Mouse (Mus musculus): ENCODE data around the gene Stt3b. TPM values are rescaled to one million over a fixed set of nuclear protein-coding genes. Genes with fewer than 3 reads are reported as not detected.
A peak's percentile ranks its signal among the peaks of the same experiment; 100 is the strongest.
"Not testable (repeated sequence)": the region's sequence is repeated elsewhere in the genome, so short reads cannot be mapped to it uniquely, and the experiment has no call there.

Stt3b gene
- polyA plus RNA-seq, 1 experiment from 2014 or later, result 106 TPM

DNA sequence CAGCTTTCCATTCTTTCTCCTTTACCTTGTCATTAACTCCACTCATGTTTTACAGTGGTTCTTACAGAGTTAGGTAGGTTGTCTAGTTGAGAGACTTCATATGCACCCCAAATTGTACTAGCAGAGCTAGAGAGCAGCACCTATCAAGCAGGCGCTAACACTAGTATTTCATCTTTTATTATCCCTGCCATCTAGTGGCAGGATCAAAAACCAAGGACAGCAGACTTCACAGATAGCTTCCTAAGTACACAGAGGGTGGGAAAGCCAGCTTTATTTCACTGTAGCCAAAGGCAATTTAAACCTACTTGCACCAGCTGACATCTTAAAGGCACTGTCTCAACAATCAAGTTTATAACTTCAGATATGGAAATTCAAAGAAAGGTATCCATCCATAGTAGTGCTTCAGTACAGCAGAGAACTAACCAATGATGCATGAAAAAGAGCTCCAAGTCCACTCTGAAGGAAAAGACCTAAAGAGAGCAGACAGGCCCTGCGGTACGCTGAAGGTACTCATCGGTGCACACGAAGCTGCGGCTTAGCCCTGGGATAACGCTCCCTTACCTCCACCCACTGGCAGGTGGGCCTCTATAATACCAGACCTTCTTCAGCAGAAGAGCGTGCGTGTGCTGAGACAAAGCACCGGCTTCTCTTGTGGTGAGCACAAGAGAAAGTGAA lies 16.2 kb downstream of the Stt3b start:
- WGBS (ENCODE audit: insufficient replicate concordance), result 79% methylated on average over 10 of the region's 10 CpGs
- H3K4me3 ChIP-seq, result no peak overlapping the region
- no peak overlapping the region for H3K27ac ChIP-seq
- no peaks in the 10 kb centered on the region for H3K27me3 ChIP-seq (replicated peaks)
- peaks cover 7% of the 10 kb centered on the region; the same call in 1 of the 2 replicates for H3K36me3 ChIP-seq
- no peak overlapping the region for H3K9ac ChIP-seq
- 0 out of 2 replicates have a peak, but pooled peaks have one; percentile 21 for ATAC-seq
- H3K4me1 ChIP-seq, result peaks cover 64% of the 10 kb centered on the region
- no peaks in the 10 kb centered on the region for H3K9me3 ChIP-seq (replicated peaks)
- H3K4me2 ChIP-seq, result no peak overlapping the region

DNA sequence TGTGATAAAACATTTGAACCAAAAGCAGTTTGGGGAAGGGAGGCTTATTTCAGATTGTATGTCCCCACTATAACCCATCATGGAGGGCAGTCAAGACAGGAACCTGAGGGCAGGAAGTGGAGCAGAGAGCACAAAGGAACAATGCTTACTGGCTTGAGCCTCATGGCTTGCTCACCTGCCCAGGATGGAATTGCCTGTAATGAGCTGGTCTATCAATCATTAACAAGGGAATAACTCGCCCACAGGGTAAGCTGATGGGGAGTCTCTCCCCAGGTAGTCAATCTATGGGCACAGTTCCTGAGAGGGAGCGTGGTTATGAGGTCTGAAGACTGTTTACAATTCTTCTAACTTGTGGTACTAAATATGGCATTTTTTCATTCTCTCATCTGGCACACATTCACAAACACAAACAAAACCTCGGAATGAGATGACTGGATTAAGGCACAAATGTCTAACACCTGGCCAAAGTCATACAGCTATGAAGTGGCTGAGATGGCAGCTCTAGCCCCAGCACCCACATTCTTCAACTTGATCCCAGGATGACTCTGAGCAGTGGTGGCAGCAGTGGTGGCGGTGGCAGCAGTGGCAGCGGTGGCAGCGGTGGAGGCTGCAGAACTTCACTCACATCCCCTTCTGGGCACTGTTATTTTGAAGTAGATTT lies 22.3 kb downstream of the Stt3b start:
- 80% methylated on average over 6 of the region's 6 CpGs for WGBS (ENCODE audit: insufficient replicate concordance)
- Histone ChIP-seq H3K9ac (no peak overlapping the region), H3K4me2 (no peak overlapping the region), H3K4me1 (peaks cover 73% of the 10 kb centered on the region), H3K9me3 (replicated peaks) (no peaks in the 10 kb centered on the region), H3K27me3 (replicated peaks) (no peaks in the 10 kb centered on the region), H3K4me3 (no peak overlapping the region), H3K36me3 (peaks cover 4% of the 10 kb centered on the region; the same call in 1 of the 2 replicates), H3K27ac (no peak overlapping the region)
- peak; percentile 51; the same call in 1 of the 2 replicates for ATAC-seq

DNA sequence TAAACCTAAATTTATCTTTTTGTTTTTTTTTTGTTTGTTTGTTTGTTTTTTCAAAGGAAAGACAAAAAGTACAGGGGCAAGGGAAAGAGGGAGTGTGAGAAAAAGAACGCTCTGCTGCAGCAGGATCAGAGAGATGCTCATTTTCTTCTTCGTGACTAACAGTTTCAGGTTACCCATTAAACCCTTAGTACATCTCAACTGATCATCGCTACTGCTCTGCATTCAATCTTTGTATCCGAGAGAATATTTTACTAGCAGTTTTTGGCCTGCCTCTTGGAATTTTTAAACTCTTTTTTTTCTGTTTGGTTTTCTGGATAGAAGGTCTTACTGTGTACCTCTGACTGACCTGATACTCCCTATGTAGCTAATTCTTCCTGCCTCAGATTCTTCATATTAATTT lies 25.8 kb downstream of the Stt3b start:
- no peak overlapping the region for H3K27ac ChIP-seq
- peaks cover 21% of the 10 kb centered on the region for H3K36me3 ChIP-seq
- H3K4me1 ChIP-seq, result peaks cover 43% of the 10 kb centered on the region
- no peak overlapping the region for H3K4me3 ChIP-seq
- H3K9me3 ChIP-seq (replicated peaks), result no peaks in the 10 kb centered on the region
- ATAC-seq, result no peak
- no peak overlapping the region for H3K9ac ChIP-seq
- 79% methylated on average over 4 of the region's 4 CpGs for WGBS (ENCODE audit: insufficient replicate concordance)
- no peaks in the 10 kb centered on the region for H3K27me3 ChIP-seq (replicated peaks)
- no peak overlapping the region for H3K4me2 ChIP-seq

DNA sequence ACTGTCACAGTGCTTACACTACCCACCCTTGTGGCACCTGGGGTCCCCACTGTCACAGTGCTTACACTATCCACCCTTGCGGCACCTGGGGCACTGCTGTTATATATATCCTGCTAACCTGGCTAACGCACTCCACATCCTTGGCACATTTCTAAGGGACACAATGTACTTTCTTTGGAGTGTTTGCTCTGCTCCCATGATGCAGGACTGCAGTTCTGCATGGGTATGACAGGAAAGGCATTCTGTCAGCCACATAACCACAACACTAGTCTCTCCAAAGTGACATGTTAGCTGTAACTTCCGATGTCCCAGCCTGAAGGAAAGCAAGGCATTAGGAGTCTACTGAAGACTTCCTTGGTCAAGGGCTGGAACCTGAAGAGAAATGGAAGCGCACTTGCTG lies 26.8 kb downstream of the Stt3b start:
- peaks cover 31% of the 10 kb centered on the region for H3K36me3 ChIP-seq
- no peaks in the 10 kb centered on the region for H3K27me3 ChIP-seq (replicated peaks)
- no peak overlapping the region for H3K9ac ChIP-seq
- WGBS (ENCODE audit: insufficient replicate concordance), result 77% methylated on average over 4 of the region's 4 CpGs
- H3K27ac ChIP-seq, result no peak overlapping the region
- ATAC-seq, result no peak
- no peak overlapping the region for H3K4me2 ChIP-seq
- H3K4me3 ChIP-seq, result no peak overlapping the region
- no peaks in the 10 kb centered on the region for H3K9me3 ChIP-seq (replicated peaks)
- H3K4me1 ChIP-seq, result peaks cover 34% of the 10 kb centered on the region

GRCm38 (mm10) chr9:115278641-115279040 lies 31.6 kb downstream of the Stt3b start:
- Histone ChIP-seq H3K4me3 (no peak overlapping the region), H3K4me2 (no peak overlapping the region), H3K9ac (no peak overlapping the region), H3K27me3 (replicated peaks) (no peaks in the 10 kb centered on the region), H3K4me1 (peaks cover 3% of the 10 kb centered on the region; the same call in 1 of the 2 replicates), H3K36me3 (peaks cover 73% of the 10 kb centered on the region), H3K9me3 (replicated peaks) (no peaks in the 10 kb centered on the region), H3K27ac (no peak overlapping the region)
- no peak for ATAC-seq
- WGBS (ENCODE audit: insufficient replicate concordance), result 94% methylated on average over 1 of the region's 1 CpGs

DNA sequence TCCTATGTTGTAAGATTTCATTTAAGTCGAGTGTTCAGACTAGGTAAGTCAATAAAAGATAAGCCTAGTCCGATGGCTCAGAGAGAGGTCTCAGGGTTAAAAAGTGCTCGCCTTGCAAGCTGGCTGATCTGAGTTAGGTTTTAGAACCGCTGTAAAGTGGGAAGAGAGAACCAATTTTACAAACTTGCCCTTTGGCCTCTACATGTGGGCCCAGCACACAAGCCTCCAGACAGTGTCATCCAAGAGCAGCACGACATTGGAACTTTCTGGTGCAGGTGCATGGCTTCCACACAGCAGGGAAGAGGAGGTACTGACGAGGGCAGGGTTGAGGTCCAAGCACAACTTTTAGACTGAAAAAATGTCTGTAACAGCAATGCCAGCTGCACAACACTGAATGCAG lies 35.4 kb downstream of the Stt3b start:
- ATAC-seq, result no peak; the same call in 1 of the 2 replicates
- Histone ChIP-seq H3K4me3 (no peak overlapping the region), H3K9me3 (replicated peaks) (no peaks in the 10 kb centered on the region), H3K27me3 (replicated peaks) (no peaks in the 10 kb centered on the region), H3K27ac (no peak overlapping the region), H3K4me2 (no peak overlapping the region), H3K9ac (no peak overlapping the region), H3K36me3 (peaks cover 80% of the 10 kb centered on the region), H3K4me1 (peaks cover 5% of the 10 kb centered on the region)
- WGBS (ENCODE audit: insufficient replicate concordance), result 70% methylated on average over 6 of the region's 6 CpGs

- 83% methylated on average over 7 of the region's 7 CpGs for WGBS (ENCODE audit: insufficient replicate concordance)
- H3K9me3 ChIP-seq (replicated peaks), result no peaks in the 10 kb centered on the region
These were observed 37.0 kb downstream of the Stt3b start for GRCm38 (mm10) chr9:115273095-115273649.

GRCm38 (mm10) chr9:115272451-115272850 lies 37.8 kb downstream of the Stt3b start:
- 82% methylated on average over 5 of the region's 5 CpGs for WGBS (ENCODE audit: insufficient replicate concordance)
- not testable (repeated sequence) for H3K27ac ChIP-seq; H3K4me2 ChIP-seq; H3K9ac ChIP-seq; H3K4me1 ChIP-seq; H3K4me3 ChIP-seq; ATAC-seq; H3K27me3 ChIP-seq (replicated peaks); H3K9me3 ChIP-seq (replicated peaks)
- peaks cover 65% of the 10 kb centered on the region for H3K36me3 ChIP-seq

More at GRCm38 (mm10) chr9:115273095-115273649, 37.0 kb downstream of the Stt3b start:
- Histone ChIP-seq H3K27ac (no peak overlapping the region), H3K27me3 (replicated peaks) (no peaks in the 10 kb centered on the region), H3K36me3 (peaks cover 69% of the 10 kb centered on the region), H3K4me2 (no peak overlapping the region), H3K9ac (no peak overlapping the region), H3K4me1 (peaks cover 8% of the 10 kb centered on the region), H3K4me3 (no peak overlapping the region)
- ATAC-seq, result no peak

DNA sequence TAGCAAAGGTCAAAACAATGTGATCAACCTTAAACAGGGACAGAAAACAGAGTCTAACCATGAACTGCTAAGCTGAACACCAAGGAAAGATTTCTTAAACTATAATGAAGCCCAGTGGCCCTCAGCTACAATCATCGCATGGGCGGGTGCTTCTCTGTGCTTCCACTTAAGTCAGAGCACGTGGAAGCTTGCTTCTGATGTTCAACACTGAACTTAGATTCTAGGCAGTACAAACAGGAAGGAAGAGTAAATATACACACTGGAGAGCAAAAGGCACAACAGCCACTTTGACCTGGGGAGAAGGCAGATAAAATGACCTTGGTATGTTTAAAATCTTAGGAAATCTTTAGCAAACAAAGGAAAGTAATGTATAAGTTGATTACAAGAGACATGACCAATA lies 38.7 kb downstream of the Stt3b start:
- no peak for ATAC-seq
- H3K4me3 ChIP-seq, result no peak overlapping the region
- no peak overlapping the region for H3K27ac ChIP-seq
- H3K9me3 ChIP-seq (replicated peaks), result no peaks in the 10 kb centered on the region
- H3K27me3 ChIP-seq (replicated peaks), result no peaks in the 10 kb centered on the region
- WGBS (ENCODE audit: insufficient replicate concordance), result 78% methylated on average over 3 of the region's 3 CpGs
- no peak overlapping the region for H3K4me2 ChIP-seq
- peaks cover 8% of the 10 kb centered on the region for H3K4me1 ChIP-seq
- peaks cover 67% of the 10 kb centered on the region for H3K36me3 ChIP-seq
- no peak overlapping the region for H3K9ac ChIP-seq

DNA sequence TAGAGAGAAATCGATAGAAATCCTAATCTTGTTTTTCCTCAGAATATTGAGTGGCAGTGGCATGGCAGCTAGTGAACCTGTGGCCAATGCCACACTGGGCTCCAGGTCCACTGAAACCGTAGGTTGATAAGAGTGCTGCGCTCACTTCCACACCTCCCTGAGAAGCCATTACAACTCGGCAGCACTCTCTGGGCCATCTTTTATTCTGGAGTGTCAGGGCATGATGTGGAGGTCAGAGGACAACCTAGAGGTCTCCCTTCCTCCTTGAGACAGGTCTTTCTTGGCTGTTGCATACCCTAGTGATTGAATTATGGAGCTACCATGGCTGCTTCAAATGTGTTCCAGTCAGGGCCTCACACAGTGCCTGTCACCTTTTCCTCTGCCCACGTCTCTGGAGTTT lies 48.3 kb downstream of the Stt3b start:
- H3K27me3 ChIP-seq (replicated peaks), result no peaks in the 10 kb centered on the region
- H3K36me3 ChIP-seq, result peaks cover 67% of the 10 kb centered on the region
- H3K4me2 ChIP-seq, result no peak overlapping the region
- H3K4me1 ChIP-seq, result peaks cover 27% of the 10 kb centered on the region
- H3K4me3 ChIP-seq, result no peak overlapping the region
- ATAC-seq, result no peak
- H3K9me3 ChIP-seq (replicated peaks), result no peaks in the 10 kb centered on the region
- WGBS (ENCODE audit: insufficient replicate concordance), result 77% methylated on average over 5 of the region's 5 CpGs
- no peak overlapping the region for H3K9ac ChIP-seq
- H3K27ac ChIP-seq, result no peak overlapping the region

DNA sequence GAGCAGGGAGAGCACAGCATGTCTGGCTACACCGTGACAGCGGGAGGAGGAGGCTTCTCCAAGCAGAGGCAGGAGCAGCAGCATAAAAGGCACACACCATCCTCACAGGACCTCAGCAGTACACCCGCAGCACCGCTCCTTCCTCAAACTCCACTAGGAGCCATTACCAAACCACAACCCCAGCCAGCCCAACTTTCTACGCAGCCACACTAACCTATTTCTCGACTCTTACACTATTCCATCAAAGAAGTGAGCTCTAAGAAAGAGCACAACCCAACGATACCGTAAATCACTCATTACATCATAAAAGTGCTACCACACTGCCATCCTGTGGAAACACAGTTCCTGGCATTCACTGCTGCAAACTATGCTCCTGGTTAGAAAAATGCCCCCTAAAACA lies 48.8 kb downstream of the Stt3b start:
- Histone ChIP-seq H3K9ac (no peak overlapping the region; the same call in 1 of the 2 replicates), H3K27me3 (replicated peaks) (no peaks in the 10 kb centered on the region)

GRCm38 (mm10) chr9:115260464-115260863 lies 49.8 kb downstream of the Stt3b start:
- no peaks in the 10 kb centered on the region for H3K9me3 ChIP-seq (replicated peaks)
- no peaks in the 10 kb centered on the region for H3K27me3 ChIP-seq (replicated peaks)
- H3K4me2 ChIP-seq, result no peak overlapping the region
- WGBS (ENCODE audit: insufficient replicate concordance), result 47% methylated on average over 7 of the region's 7 CpGs
- H3K27ac ChIP-seq, result peak overlapping the region; percentile 54; the same call in 1 of the 2 replicates
- H3K4me1 ChIP-seq, result peaks cover 27% of the 10 kb centered on the region
- ATAC-seq, result peak; percentile 69
- no peak overlapping the region for H3K9ac ChIP-seq
- no peak overlapping the region for H3K4me3 ChIP-seq
- H3K36me3 ChIP-seq, result peaks cover 68% of the 10 kb centered on the region

More for the DNA sequence above, 48.8 kb downstream of the Stt3b start:
- 84% methylated on average over 8 of the region's 8 CpGs for WGBS (ENCODE audit: insufficient replicate concordance)
- Histone ChIP-seq H3K36me3 (peaks cover 68% of the 10 kb centered on the region), H3K27ac (0 out of 2 replicates have a peak overlapping the region, but pooled peaks have one; percentile 10), H3K4me3 (no peak overlapping the region), H3K9me3 (replicated peaks) (no peaks in the 10 kb centered on the region), H3K4me2 (no peak overlapping the region), H3K4me1 (peaks cover 27% of the 10 kb centered on the region)
- ATAC-seq, result no peak

All from liver, embryonic 12.5 days (tissue).